Mouse (Mus musculus) erythroblast, embryonic 14.5 days (primary cell): Measurements from ENCODE around the gene Aars2.

ENCODE experiments used
- GATA1 ChIP-seq: IDR thresholded peaks from 2 replicates; pipeline ENCODE4 v1.6.1; 2012; ENCODE audit warnings: low read length, inconsistent platforms, mixed read lengths
- TAL1 ChIP-seq: IDR thresholded peaks from 3 replicates; pipeline ENCODE4 v1.6.1; 2012; ENCODE audit warnings: low read length, inconsistent platforms, mixed read lengths

- no peak for TF ChIP-seq GATA1
- TF ChIP-seq TAL1 = no peak
These were observed 26.3 kb downstream of the Aars2 start for GRCm38 (mm10) chr17:45532896-45533295.
